Mouse (Mus musculus): ENCODE measurements around the gene Wdr46. TPM values are rescaled to one million over a fixed set of nuclear protein-coding genes. Genes with fewer than 3 reads are reported as not detected.
A peak's percentile ranks its signal among the peaks of the same experiment; 100 is the strongest.
"Not testable (repeated sequence)": the region's sequence is repeated elsewhere in the genome, so short reads cannot be mapped to it uniquely, and the experiment has no call there.

Wdr46 gene
- polyA plus RNA-seq, 1 experiment: 14.9 TPM

- no peak for DNase-seq (ENCODE audit: low read depth)
Observed at GRCm38 (mm10) chr17:33978631-33979031, 38.2 kb downstream of the Wdr46 start.

GRCm38 (mm10) chr17:33979512-33980050, 39.1 kb downstream of the Wdr46 start:
- no peak for DNase-seq (ENCODE audit: low read depth)

DNA sequence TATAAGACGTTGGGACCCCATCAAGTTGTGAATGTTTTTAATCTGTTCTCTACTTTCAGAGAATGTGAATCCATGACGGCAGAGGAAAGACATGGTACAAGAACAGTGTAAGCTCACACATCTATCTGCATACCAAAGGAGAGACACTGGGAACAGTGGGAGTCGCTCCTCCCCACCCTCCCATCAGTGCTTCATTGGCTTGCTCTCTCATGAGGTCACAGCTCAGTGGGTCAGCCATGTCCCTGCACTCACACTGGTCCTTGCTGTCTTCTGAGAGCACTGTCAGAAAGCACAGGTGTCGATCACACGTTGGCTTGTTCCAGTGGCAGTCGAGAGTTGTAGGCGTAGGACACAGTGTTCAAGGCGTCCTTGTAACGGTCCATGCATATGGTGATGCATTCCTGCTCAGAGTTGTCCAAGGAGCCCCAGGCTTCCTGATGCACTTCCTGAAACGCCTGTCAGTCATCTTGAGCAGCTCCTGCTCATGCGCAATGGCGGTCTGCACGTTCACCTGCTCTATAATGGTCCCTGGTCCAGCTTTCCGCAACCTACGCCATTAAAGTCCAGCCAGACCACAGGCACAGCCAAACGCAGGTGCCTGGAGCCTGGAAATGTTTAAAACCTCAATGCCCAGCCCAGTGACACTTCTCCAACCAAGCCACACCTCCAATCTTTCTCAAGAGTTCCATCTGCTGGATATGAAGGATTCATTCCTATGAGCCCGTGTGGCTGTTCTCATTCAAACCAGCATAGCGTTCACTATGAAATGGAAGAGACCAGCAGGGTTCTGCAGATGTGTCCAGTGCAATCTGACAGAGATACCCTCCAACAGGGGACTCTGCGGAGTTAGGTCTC, 39.9 kb downstream of the Wdr46 start:
- no peak for DNase-seq (ENCODE audit: low read depth)

DNA sequence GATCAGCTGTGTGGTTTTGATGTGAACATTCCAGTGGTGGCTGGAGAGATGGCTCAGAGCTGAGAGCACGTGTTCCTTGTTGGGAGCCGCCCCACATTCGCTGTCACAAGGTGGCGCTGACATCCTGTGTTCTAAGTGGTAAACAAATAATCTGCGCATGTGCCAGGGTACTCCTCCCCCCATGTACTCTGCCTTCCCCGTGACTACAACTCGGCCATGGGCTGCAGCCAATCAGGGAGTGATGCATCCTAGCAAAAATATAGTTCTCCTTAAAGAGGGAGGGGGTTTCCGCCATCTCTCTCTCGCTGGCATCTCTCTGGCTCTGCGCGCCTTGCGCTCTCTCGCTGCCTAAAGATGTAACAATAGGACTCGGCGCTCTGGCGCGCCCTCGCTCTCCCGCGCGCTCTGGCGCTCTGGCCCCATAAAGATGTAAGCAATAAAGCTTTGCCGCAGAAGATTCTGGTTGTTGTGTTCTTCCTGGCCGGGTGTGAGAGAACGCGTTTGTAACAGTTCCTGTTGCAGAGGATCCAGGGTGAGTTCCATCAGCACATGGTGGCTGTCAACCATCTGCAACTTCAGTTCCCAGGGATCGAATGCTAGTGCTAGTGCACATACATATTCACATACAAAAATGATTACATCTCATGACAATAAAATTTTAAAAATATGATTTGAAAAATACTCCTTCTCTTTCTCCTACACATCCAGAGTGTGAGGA, 40.9 kb downstream of the Wdr46 start:
- peak; percentile 40 for DNase-seq (ENCODE audit: low read depth)

DNA sequence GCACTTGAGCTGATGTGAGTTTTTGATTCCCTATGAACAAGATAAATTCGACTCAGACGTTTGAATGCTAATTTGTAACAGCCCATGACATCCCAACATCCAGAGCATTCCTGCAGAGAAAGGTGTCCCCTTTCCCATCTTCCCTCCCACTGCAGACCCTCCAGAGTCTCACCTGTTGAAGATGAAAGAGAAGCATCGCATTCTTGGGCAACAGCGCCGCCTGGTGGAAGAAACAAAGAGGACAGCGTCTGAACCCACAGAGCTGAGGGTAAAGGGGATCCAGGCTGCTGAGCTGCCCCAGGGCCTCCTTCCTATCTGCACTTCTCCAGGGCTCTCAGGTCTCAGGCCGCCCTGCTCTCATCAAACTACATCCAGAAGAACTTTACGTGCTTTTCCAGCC, 41.7 kb downstream of the Wdr46 start:
- not testable (repeated sequence) for DNase-seq (ENCODE audit: low read depth)

DNA sequence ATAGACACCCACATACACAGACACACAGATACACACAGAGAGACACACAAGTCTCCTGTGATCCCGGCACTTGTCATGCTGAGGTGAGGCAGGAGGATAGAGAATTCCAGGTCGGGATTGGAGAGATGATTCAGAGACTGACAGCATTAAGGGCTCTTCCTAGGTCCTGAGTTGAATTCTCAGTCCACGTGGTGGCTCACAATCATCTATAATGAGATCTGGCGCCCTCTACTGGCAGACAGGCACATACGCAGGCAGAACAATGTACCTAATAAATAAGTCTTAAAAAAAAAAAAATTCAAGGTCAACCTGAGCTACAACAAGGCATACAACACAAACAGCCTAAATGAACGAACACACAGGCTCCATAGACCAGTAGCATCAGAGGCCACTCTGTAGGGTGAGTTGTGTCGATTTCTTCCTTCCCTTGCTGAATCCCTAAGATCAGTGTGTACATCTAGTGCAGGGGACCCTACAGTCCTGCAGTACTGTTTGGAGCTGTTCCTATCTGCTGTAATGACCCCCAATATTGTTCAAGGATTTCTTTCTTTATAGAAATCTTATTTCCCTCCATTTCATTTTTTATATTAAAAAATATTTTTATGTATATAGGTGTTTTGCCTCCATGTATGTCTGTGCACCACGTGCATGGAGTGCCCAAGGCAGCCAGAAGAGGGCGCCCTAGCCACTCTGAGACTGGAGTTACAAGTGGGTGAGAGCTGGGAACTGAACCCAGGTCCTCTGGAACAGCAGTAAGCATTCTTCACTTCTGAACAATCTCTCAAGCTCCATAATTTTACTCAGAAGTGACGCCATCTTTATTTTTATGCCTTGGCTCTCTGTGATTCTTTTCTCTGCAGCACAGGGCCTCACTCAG, 51.6 kb downstream of the Wdr46 start:
- no peak for DNase-seq (ENCODE audit: low read depth)

DNA sequence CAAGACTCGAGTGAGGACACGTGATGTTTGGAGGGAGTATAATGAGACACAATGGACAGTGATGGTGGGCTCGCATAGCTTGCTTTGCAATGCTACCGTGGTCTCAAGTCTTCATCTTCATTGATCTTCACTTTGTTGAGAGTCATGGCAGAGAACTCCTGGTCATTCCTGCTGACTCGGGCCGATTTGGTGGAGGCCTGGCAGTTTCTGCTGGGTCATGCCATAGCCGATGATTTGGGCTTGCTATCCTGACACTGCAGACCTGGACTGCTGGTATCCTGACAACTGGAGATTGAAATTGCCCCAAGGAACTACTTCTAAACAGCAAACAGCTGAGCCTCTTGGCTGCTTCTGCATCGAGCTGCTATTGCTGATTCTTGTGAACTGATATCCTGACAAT, 54.5 kb downstream of the Wdr46 start:
- DNase-seq (ENCODE audit: low read depth): no peak

GRCm38 (mm10) chr17:33995651-33996050, 55.2 kb downstream of the Wdr46 start:
- no peak for DNase-seq (ENCODE audit: low read depth)

GRCm38 (mm10) chr17:33997025-33997424, 56.6 kb downstream of the Wdr46 start:
- DNase-seq (ENCODE audit: low read depth): not testable (repeated sequence)

DNA sequence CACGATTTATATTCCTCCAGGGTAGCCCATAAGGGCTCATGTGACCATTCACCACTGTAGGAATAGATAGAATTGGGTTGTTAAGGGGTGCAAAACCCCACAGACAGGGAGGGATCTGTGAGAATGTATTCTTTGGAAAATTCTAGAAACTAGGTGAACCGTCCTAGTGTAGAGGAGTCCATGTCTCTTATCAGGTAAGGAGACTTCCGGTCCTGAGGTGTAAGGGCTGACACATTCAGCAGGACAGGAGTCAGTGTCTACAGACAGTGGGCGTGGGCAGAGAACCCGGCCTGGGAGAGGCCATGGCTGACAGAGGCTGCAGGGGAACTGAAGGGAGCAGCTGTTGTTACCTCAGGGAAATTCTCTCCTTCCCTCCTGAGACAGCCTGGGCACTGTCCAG, 58.2 kb downstream of the Wdr46 start:
- DNase-seq (ENCODE audit: low read depth): not testable (repeated sequence)

Other genes starting within 250 kb of the Wdr46 start
- 93.7 and 135 TPM in 2 replicates for gene March2, start 222.0 kb upstream of the Wdr46 start, polyA plus RNA-seq (2012; rRNA removed)
- 288 and 307 TPM in 2 replicates for gene Rab11b, start 180.1 kb upstream of the Wdr46 start, polyA plus RNA-seq (2012; rRNA removed)
- 171 and 402 TPM in 2 replicates for gene Angptl4, start 158.8 kb upstream of the Wdr46 start, polyA plus RNA-seq (2012; rRNA removed)
- gene Kank3, start 130.1 kb upstream of the Wdr46 start, polyA plus RNA-seq (2012; rRNA removed): 106 and 146 TPM in 2 replicates
- 823 and 990 TPM in 2 replicates for gene Rps28, start 116.1 kb upstream of the Wdr46 start, polyA plus RNA-seq (2012; rRNA removed)
- gene Ndufa7, start 116.1 kb upstream of the Wdr46 start, polyA plus RNA-seq (2012; rRNA removed): 564 and 606 TPM in 2 replicates
- gene Cd320, start 97.6 kb upstream of the Wdr46 start, polyA plus RNA-seq (2012; rRNA removed): 107 and 143 TPM in 2 replicates
- gene Gm7029, start 66.8 kb upstream of the Wdr46 start, polyA plus RNA-seq (2012; rRNA removed): not detected in 2 replicates
- gene Kifc1, start 50.0 kb upstream of the Wdr46 start, polyA plus RNA-seq (2012; rRNA removed): 2.4 TPM in 2 replicates
- not detected in 2 replicates for gene Platr17, start 35.5 kb upstream of the Wdr46 start, polyA plus RNA-seq (2012; rRNA removed)
- gene Daxx, start 31.2 kb upstream of the Wdr46 start, polyA plus RNA-seq (2012; rRNA removed): 36.7 and 45.8 TPM in 2 replicates
- gene Tapbp, start 24.8 kb upstream of the Wdr46 start, polyA plus RNA-seq (2012; rRNA removed): 148 and 171 TPM in 2 replicates
- gene Zbtb22, start 24.8 kb upstream of the Wdr46 start, polyA plus RNA-seq (2012; rRNA removed): 46.7 and 60.7 TPM in 2 replicates
- gene Rgl2, start 11.1 kb upstream of the Wdr46 start, polyA plus RNA-seq (2012; rRNA removed): 117 and 144 TPM in 2 replicates
- gene Pfdn6, start 317 bp upstream of the Wdr46 start, polyA plus RNA-seq (2012; rRNA removed): 24.1 and 37.0 TPM in 2 replicates
- 8.1 and 8.7 TPM in 2 replicates for gene B3galt4, start 10.8 kb downstream of the Wdr46 start, polyA plus RNA-seq (2012; rRNA removed)
- gene Vps52, start 15.2 kb downstream of the Wdr46 start, polyA plus RNA-seq (2012; rRNA removed): 54.5 and 62.2 TPM in 2 replicates
- 683 and 816 TPM in 2 replicates for gene Rps18, start 15.3 kb downstream of the Wdr46 start, polyA plus RNA-seq (2012; rRNA removed)
- 2,228 and 2,761 TPM in 2 replicates for gene H2-K1, start 59.7 kb downstream of the Wdr46 start, polyA plus RNA-seq (2012; rRNA removed)
- 29.4 and 29.6 TPM in 2 replicates for gene Ring1, start 84.0 kb downstream of the Wdr46 start, polyA plus RNA-seq (2012; rRNA removed)
- gene H2-Ke6, start 87.4 kb downstream of the Wdr46 start, polyA plus RNA-seq (2012; rRNA removed): 75.6 and 95.1 TPM in 2 replicates
- 207 and 240 TPM in 2 replicates for gene Slc39a7, start 91.0 kb downstream of the Wdr46 start, polyA plus RNA-seq (2012; rRNA removed)
- gene Rxrb, start 91.2 kb downstream of the Wdr46 start, polyA plus RNA-seq (2012; rRNA removed): 51.3 and 53.0 TPM in 2 replicates
- gene Col11a2, start 98.8 kb downstream of the Wdr46 start, polyA plus RNA-seq (2012; rRNA removed): 0.69 and 1.0 TPM in 2 replicates
- gene H2-Oa, start 151.7 kb downstream of the Wdr46 start, polyA plus RNA-seq (2012; rRNA removed): 2.1 and 2.5 TPM in 2 replicates
- gene H2-DMa, start 178.9 kb downstream of the Wdr46 start, polyA plus RNA-seq (2012; rRNA removed): 73.0 and 74.6 TPM in 2 replicates
- 110 and 117 TPM in 2 replicates for gene Brd2, start 182.0 kb downstream of the Wdr46 start, polyA plus RNA-seq (2012; rRNA removed)
- 51.4 and 61.0 TPM in 2 replicates for gene H2-DMb2, start 202.6 kb downstream of the Wdr46 start, polyA plus RNA-seq (2012; rRNA removed)
- gene H2-DMb1, start 212.4 kb downstream of the Wdr46 start, polyA plus RNA-seq (2012; rRNA removed): 87.5 and 107 TPM in 2 replicates
- 23.3 and 27.8 TPM in 2 replicates for gene Tap1, start 246.9 kb downstream of the Wdr46 start, polyA plus RNA-seq (2012; rRNA removed)
- gene Psmb9, start 247.1 kb downstream of the Wdr46 start, polyA plus RNA-seq (2012; rRNA removed): 32.1 and 32.8 TPM in 2 replicates